Mouse (Mus musculus): ENCODE measurements around the gene 4930474N05Rik. TPM values are rescaled to one million over a fixed set of nuclear protein-coding genes. Genes with fewer than 3 reads are reported as not detected.

4930474N05Rik gene
- not detected in 2 replicates for polyA plus RNA-seq (2016; fragmentation: Nextera tagmentation; extraction: Ambion mirVana)

GRCm38 (mm10) chr14:36094617-36095016 is at the start of gene 4930474N05Rik:
TSS of gene 4930474N05Rik (plus strand) at chr14:36094917.
- no peak for DNase-seq (ENCODE audit: low spot score)
- Histone ChIP-seq H3K36me3 (no peaks in the 10 kb centered on the region), H3K4me3 (no peak within 1 kb of the TSS), H3K4me1 (no peaks in the 10 kb centered on the region), H3K27me3 (ENCODE audit: low read depth, poor library complexity, severe bottlenecking) (no peaks in the 10 kb centered on the region), H3K27ac (replicated peaks) (no peak within 1 kb of the TSS), H3K9me3 (replicated peaks) (no peaks in the 10 kb centered on the region)

GRCm38 (mm10) chr14:36048746-36049391 is 45.8 kb upstream of the 4930474N05Rik start:
- 82% methylated on average over 9 of the region's 9 CpGs for WGBS
- Histone ChIP-seq H3K4me1 (no peaks in the 10 kb centered on the region), H3K36me3 (no peaks in the 10 kb centered on the region), H3K4me3 (no peak overlapping the region), H3K27me3 (ENCODE audit: low read depth, poor library complexity, severe bottlenecking) (no peaks in the 10 kb centered on the region), H3K27ac (replicated peaks) (no peak overlapping the region), H3K9me3 (replicated peaks) (no peaks in the 10 kb centered on the region)
- DNase-seq (ENCODE audit: low spot score), result no peak

GRCm38 (mm10) chr14:36053281-36053680 is 41.4 kb upstream of the 4930474N05Rik start:
- Histone ChIP-seq H3K27ac (replicated peaks) (no peak overlapping the region), H3K27me3 (ENCODE audit: low read depth, poor library complexity, severe bottlenecking) (no peaks in the 10 kb centered on the region), H3K4me1 (no peaks in the 10 kb centered on the region), H3K9me3 (replicated peaks) (no peaks in the 10 kb centered on the region), H3K36me3 (no peaks in the 10 kb centered on the region), H3K4me3 (no peak overlapping the region)
- WGBS, result 87% methylated on average over 2 of the region's 2 CpGs
- no peak for DNase-seq (ENCODE audit: low spot score)

- Histone ChIP-seq H3K36me3 (no peaks in the 10 kb centered on the region), H3K4me1 (no peaks in the 10 kb centered on the region), H3K9me3 (replicated peaks) (no peaks in the 10 kb centered on the region), H3K4me3 (no peak overlapping the region), H3K27ac (replicated peaks) (no peak overlapping the region), H3K27me3 (ENCODE audit: low read depth, poor library complexity, severe bottlenecking) (no peaks in the 10 kb centered on the region)
- 88% methylated on average over 3 of the region's 3 CpGs for WGBS
- DNase-seq (ENCODE audit: low spot score), result no peak
Observed at GRCm38 (mm10) chr14:36098528-36098927, 3.8 kb downstream of the 4930474N05Rik start.

- Histone ChIP-seq H3K4me3 (no peak overlapping the region), H3K9me3 (replicated peaks) (no peaks in the 10 kb centered on the region), H3K4me1 (no peaks in the 10 kb centered on the region), H3K36me3 (no peaks in the 10 kb centered on the region), H3K27me3 (ENCODE audit: low read depth, poor library complexity, severe bottlenecking) (no peaks in the 10 kb centered on the region), H3K27ac (replicated peaks) (no peak overlapping the region)
- no peak for DNase-seq (ENCODE audit: low spot score)
- WGBS, result 50% methylated on average over 1 of the region's 1 CpGs
Observed at GRCm38 (mm10) chr14:36099647-36100046, 4.9 kb downstream of the 4930474N05Rik start.

- Histone ChIP-seq H3K4me1 (no peaks in the 10 kb centered on the region), H3K9me3 (replicated peaks) (no peaks in the 10 kb centered on the region), H3K36me3 (no peaks in the 10 kb centered on the region), H3K4me3 (no peak overlapping the region), H3K27me3 (ENCODE audit: low read depth, poor library complexity, severe bottlenecking) (no peaks in the 10 kb centered on the region), H3K27ac (replicated peaks) (no peak overlapping the region)
- 42% methylated on average over 1 of the region's 1 CpGs for WGBS
- no peak for DNase-seq (ENCODE audit: low spot score)
Observed at GRCm38 (mm10) chr14:36100731-36101130, 6.0 kb downstream of the 4930474N05Rik start.

GRCm38 (mm10) chr14:36114481-36114880 is 19.8 kb downstream of the 4930474N05Rik start:
- Histone ChIP-seq H3K4me1 (no peaks in the 10 kb centered on the region), H3K4me3 (no peak overlapping the region), H3K27ac (replicated peaks) (no peak overlapping the region), H3K36me3 (no peaks in the 10 kb centered on the region), H3K9me3 (replicated peaks) (no peaks in the 10 kb centered on the region), H3K27me3 (ENCODE audit: low read depth, poor library complexity, severe bottlenecking) (no peaks in the 10 kb centered on the region)
- DNase-seq (ENCODE audit: low spot score), result no peak

- no peak for DNase-seq (ENCODE audit: low spot score)
Observed at GRCm38 (mm10) chr14:36123775-36124335, 29.1 kb downstream of the 4930474N05Rik start.

GRCm38 (mm10) chr14:36135749-36136148 is 41.0 kb downstream of the 4930474N05Rik start:
- 51% methylated on average over 3 of the region's 3 CpGs for WGBS
- DNase-seq (ENCODE audit: low spot score), result no peak
- Histone ChIP-seq H3K36me3 (no peaks in the 10 kb centered on the region), H3K27me3 (ENCODE audit: low read depth, poor library complexity, severe bottlenecking) (no peaks in the 10 kb centered on the region), H3K4me1 (no peaks in the 10 kb centered on the region), H3K9me3 (replicated peaks) (no peaks in the 10 kb centered on the region), H3K27ac (replicated peaks) (no peak overlapping the region), H3K4me3 (no peak overlapping the region)

More at GRCm38 (mm10) chr14:36123775-36124335, 29.1 kb downstream of the 4930474N05Rik start:
- Histone ChIP-seq H3K9me3 (replicated peaks) (no peaks in the 10 kb centered on the region), H3K27ac (replicated peaks) (no peak overlapping the region), H3K4me1 (no peaks in the 10 kb centered on the region), H3K4me3 (no peak overlapping the region), H3K36me3 (no peaks in the 10 kb centered on the region), H3K27me3 (ENCODE audit: low read depth, poor library complexity, severe bottlenecking) (no peaks in the 10 kb centered on the region)
- 86% methylated on average over 2 of the region's 2 CpGs for WGBS

GRCm38 (mm10) chr14:36137696-36138095 is 43.0 kb downstream of the 4930474N05Rik start:
- Histone ChIP-seq H3K27ac (replicated peaks) (no peak overlapping the region), H3K4me1 (no peaks in the 10 kb centered on the region), H3K9me3 (replicated peaks) (no peaks in the 10 kb centered on the region), H3K36me3 (no peaks in the 10 kb centered on the region), H3K27me3 (ENCODE audit: low read depth, poor library complexity, severe bottlenecking) (no peaks in the 10 kb centered on the region), H3K4me3 (no peak overlapping the region)
- WGBS, result 95% methylated on average over 4 of the region's 4 CpGs
- no peak for DNase-seq (ENCODE audit: low spot score)

GRCm38 (mm10) chr14:36145261-36145660 is 50.5 kb downstream of the 4930474N05Rik start:
- Histone ChIP-seq H3K4me1 (no peaks in the 10 kb centered on the region), H3K27me3 (ENCODE audit: low read depth, poor library complexity, severe bottlenecking) (no peaks in the 10 kb centered on the region), H3K9me3 (replicated peaks) (no peaks in the 10 kb centered on the region), H3K4me3 (no peak overlapping the region), H3K27ac (replicated peaks) (no peak overlapping the region), H3K36me3 (no peaks in the 10 kb centered on the region)
- no peak for DNase-seq (ENCODE audit: low spot score)
